Mouse (Mus musculus) cortical plate, adult 2 months (tissue): ENCODE measurements around the gene Mcoln3. TPM values are rescaled to one million over a fixed set of nuclear protein-coding genes. Genes with fewer than 3 reads are reported as not detected.

ENCODE experiments used
- H3K27ac ChIP-seq: fragments of 200-500 bp; 2 replicates; pipeline ENCODE4 v1.5.1; 2012; ENCODE audit warnings: low read length, control low read depth, inconsistent platforms; ENCODE audit not compliant: insufficient read depth
- H3K4me1 ChIP-seq: fragments of 200-500 bp; 2 replicates; pipeline ENCODE4 v1.6.1; 2011; ENCODE audit warnings: low read length; ENCODE audit not compliant: control insufficient read depth, insufficient read depth
- H3K4me3 ChIP-seq: fragments of 200-500 bp; 2 replicates; pipeline ENCODE4 v1.5.1; 2011; ENCODE audit warnings: mild to moderate bottlenecking, low read length, control low read depth; ENCODE audit not compliant: insufficient read depth
- CTCF ChIP-seq: fragments of 200-500 bp; IDR thresholded peaks from 2 replicates; pipeline ENCODE4 v1.5.1; 2011; ENCODE audit warnings: mild to moderate bottlenecking, control low read depth, low read length; ENCODE audit not compliant: insufficient read depth; ENCODE audit errors: extremely low read depth
- POLR2A ChIP-seq: fragments of 200-500 bp; IDR thresholded peaks from 2 replicates; pipeline ENCODE4 v1.6.1; 2011; ENCODE audit warnings: mild to moderate bottlenecking, low read length, control low read depth; ENCODE audit not compliant: insufficient read depth; ENCODE audit errors: extremely low read depth
- polyA plus RNA-seq: library from polyadenylated mRNA; depleted of rRNA; stranded (reverse); fragments of >200 nt; gene quantifications from 2 replicates; pipeline ENCODE4 v1.2.3, GENCODE M21; 2012

Gene Mcoln3
- polyA plus RNA-seq, 1 experiment: not detected

GRCm38 (mm10) chr3:146123464-146123825 is 6.2 kb downstream of the Mcoln3 start:
- H3K4me1 ChIP-seq: no peaks in the 10 kb centered on the region
- no peak overlapping the region for H3K4me3 ChIP-seq
- TF ChIP-seq POLR2A (no peak), CTCF (no peak)
- H3K27ac ChIP-seq: no peak overlapping the region

GRCm38 (mm10) chr3:146127205-146127604 is 10.0 kb downstream of the Mcoln3 start:
- TF ChIP-seq POLR2A (no peak), CTCF (no peak)
- Histone ChIP-seq H3K27ac (no peak overlapping the region), H3K4me1 (no peaks in the 10 kb centered on the region), H3K4me3 (no peak overlapping the region)

GRCm38 (mm10) chr3:146134834-146135233 is 17.6 kb downstream of the Mcoln3 start:
- TF ChIP-seq POLR2A (no peak), CTCF (no peak)
- Histone ChIP-seq H3K4me3 (no peak overlapping the region), H3K4me1 (no peaks in the 10 kb centered on the region)

GRCm38 (mm10) chr3:146135417-146135816 is 18.2 kb downstream of the Mcoln3 start:
- H3K4me3 ChIP-seq: no peak overlapping the region
- H3K4me1 ChIP-seq: no peaks in the 10 kb centered on the region

More at GRCm38 (mm10) chr3:146134834-146135233, 17.6 kb downstream of the Mcoln3 start:
- no peak overlapping the region for H3K27ac ChIP-seq

GRCm38 (mm10) chr3:146136422-146136821 is 19.2 kb downstream of the Mcoln3 start:
- Histone ChIP-seq H3K4me3 (no peak overlapping the region), H3K27ac (no peak overlapping the region), H3K4me1 (no peaks in the 10 kb centered on the region)
- no peak for TF ChIP-seq CTCF

More at GRCm38 (mm10) chr3:146135417-146135816, 18.2 kb downstream of the Mcoln3 start:
- no peak overlapping the region for H3K27ac ChIP-seq
- no peak for TF ChIP-seq CTCF
- TF ChIP-seq POLR2A: no peak

- no peak overlapping the region for H3K4me3 ChIP-seq
- H3K27ac ChIP-seq: no peak overlapping the region
- no peaks in the 10 kb centered on the region for H3K4me1 ChIP-seq
- TF ChIP-seq POLR2A (no peak), CTCF (no peak)
Measured at GRCm38 (mm10) chr3:146140276-146140675, 23.0 kb downstream of the Mcoln3 start.

- no peak overlapping the region for H3K4me3 ChIP-seq
- no peak for TF ChIP-seq POLR2A
- no peak for TF ChIP-seq CTCF
- H3K4me1 ChIP-seq: no peaks in the 10 kb centered on the region; the same call in 1 of the 2 replicates
Measured at GRCm38 (mm10) chr3:146142523-146142922, 25.3 kb downstream of the Mcoln3 start.

GRCm38 (mm10) chr3:146145501-146145900 is 28.3 kb downstream of the Mcoln3 start:
- Histone ChIP-seq H3K27ac (no peak overlapping the region), H3K4me1 (no peaks in the 10 kb centered on the region; the same call in 1 of the 2 replicates), H3K4me3 (no peak overlapping the region)
- TF ChIP-seq POLR2A: no peak
- TF ChIP-seq CTCF: no peak

More at GRCm38 (mm10) chr3:146142523-146142922, 25.3 kb downstream of the Mcoln3 start:
- no peak overlapping the region for H3K27ac ChIP-seq

GRCm38 (mm10) chr3:146146131-146146530 is 28.9 kb downstream of the Mcoln3 start:
- H3K27ac ChIP-seq: no peak overlapping the region
- TF ChIP-seq CTCF (no peak), POLR2A (no peak)
- H3K4me1 ChIP-seq: no peaks in the 10 kb centered on the region; the same call in 1 of the 2 replicates
- no peak overlapping the region for H3K4me3 ChIP-seq

- Histone ChIP-seq H3K27ac (no peak within 1 kb of the TSS), H3K4me1 (no peaks in the 10 kb centered on the region; the same call in 1 of the 2 replicates), H3K4me3 (no peak within 1 kb of the TSS; the same call in 1 of the 2 replicates)
- no peak for TF ChIP-seq POLR2A
- no peak for TF ChIP-seq CTCF
Measured at GRCm38 (mm10) chr3:146149156-146150057, 32.2 kb downstream of the Mcoln3 start, which contains the start of gene Mcoln2. TSS of gene Mcoln2 (plus strand) at chr3:146149833.
